18 mouse cellular contexts compared by ENCODE assay signal in genomic region chr5:16716391-16716790, GRCm38 (mm10).
"Had no signal": no experiment of that assay in that cellular context is flagged by ENCODE, and none has a peak within 500 bp of the region (broad histone marks: within the 10 kb centered on the region; RNA-seq: fewer than 3 reads in every experiment).

No protein-coding gene starts in this region.

- H3K4me2 ChIP-seq: lung, embryonic 15.5 days; midbrain, embryonic 11.5 days; midbrain, embryonic 13.5 days; midbrain, embryonic 15.5 days; neural tube, embryonic 12.5 days had no signal

- H3K4me1 ChIP-seq: lung, embryonic 15.5 days; megakaryocyte, embryonic 14.5 days; midbrain, embryonic 13.5 days; midbrain, embryonic 15.5 days; neural tube, embryonic 12.5 days had no signal

- H3K27me3 ChIP-seq: lung, embryonic 15.5 days; megakaryocyte, embryonic 14.5 days; midbrain, embryonic 13.5 days; midbrain, embryonic 15.5 days; neural tube, embryonic 12.5 days had no signal

- H3K9ac ChIP-seq: liver, postnatal 0 days; lung, embryonic 15.5 days; midbrain, embryonic 13.5 days; midbrain, embryonic 15.5 days; neural tube, embryonic 12.5 days had no signal

- H3K9me3 ChIP-seq: lung, embryonic 15.5 days; midbrain, embryonic 13.5 days; midbrain, embryonic 15.5 days; neural tube, embryonic 12.5 days had no signal

- H3K36me3 ChIP-seq: lung, embryonic 15.5 days; midbrain, embryonic 13.5 days; midbrain, embryonic 15.5 days; neural tube, embryonic 12.5 days had no signal

- H3K4me3 ChIP-seq: lung, embryonic 15.5 days; megakaryocyte, embryonic 14.5 days; midbrain, embryonic 13.5 days; midbrain, embryonic 15.5 days; neural tube, embryonic 12.5 days had no signal

- DNase-seq: liver, postnatal 0 days; lung, adult 2 months; lung, postnatal 14 days; lung, postnatal 36 days; right cerebral cortex, postnatal 14 days; right cerebral cortex, postnatal 4 days; spleen, adult 18-20 months; thymus, adult 18-20 months; thymus, postnatal 14 days; thymus, postnatal 36 days had no signal

- H3K27ac ChIP-seq: lung, embryonic 15.5 days; macrophage; midbrain, embryonic 13.5 days; midbrain, embryonic 15.5 days; neural tube, embryonic 12.5 days had no signal

- ATAC-seq: liver, postnatal 0 days; lung, postnatal 0 days; midbrain, embryonic 13.5 days; midbrain, embryonic 15.5 days had no signal
